Mouse (Mus musculus) adrenal gland, adult 10 weeks (tissue): Measurements from ENCODE around the gene Gm614. TPM values are rescaled to one million over a fixed set of nuclear protein-coding genes. Genes with fewer than 3 reads are reported as not detected.

Source experiments
- polyA plus RNA-seq: library from polyadenylated mRNA; stranded (reverse); fragments of 350-450 nt; fragmentation: Illumina TruSeq; extraction: RNeasy Lipid Tissue Mini Kit (QIAGEN cat#74804); gene quantifications from one replicate; pipeline ENCODE4 v1.2.3, GENCODE M21; 2014; ENCODE audit warnings: low read depth, low replicate concordance

Gene Gm614
- not detected for polyA plus RNA-seq

DNA sequence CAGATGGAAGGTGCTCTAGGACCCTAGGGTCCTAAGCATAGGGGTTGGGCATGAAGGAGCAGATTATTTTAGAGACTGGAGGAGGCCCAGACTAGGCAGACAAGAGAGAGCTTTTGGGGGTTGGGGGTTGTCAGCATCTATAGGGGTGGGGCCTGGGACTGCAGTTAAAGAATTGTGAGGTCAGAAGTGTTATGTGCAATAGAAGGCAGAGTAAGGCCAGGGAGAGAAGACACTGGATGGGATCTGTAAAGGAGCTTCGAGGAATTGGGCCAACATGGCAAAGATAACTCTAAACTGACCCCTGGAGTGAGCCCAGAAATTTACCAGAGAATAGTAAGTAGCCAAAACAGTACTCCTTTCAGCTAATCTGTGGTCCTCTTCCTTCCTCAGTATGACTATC, at the start of gene Gm614:
Gene Gm614, minus strand, starts transcription at position 101 of the 400 bp plus-strand sequence.

DNA sequence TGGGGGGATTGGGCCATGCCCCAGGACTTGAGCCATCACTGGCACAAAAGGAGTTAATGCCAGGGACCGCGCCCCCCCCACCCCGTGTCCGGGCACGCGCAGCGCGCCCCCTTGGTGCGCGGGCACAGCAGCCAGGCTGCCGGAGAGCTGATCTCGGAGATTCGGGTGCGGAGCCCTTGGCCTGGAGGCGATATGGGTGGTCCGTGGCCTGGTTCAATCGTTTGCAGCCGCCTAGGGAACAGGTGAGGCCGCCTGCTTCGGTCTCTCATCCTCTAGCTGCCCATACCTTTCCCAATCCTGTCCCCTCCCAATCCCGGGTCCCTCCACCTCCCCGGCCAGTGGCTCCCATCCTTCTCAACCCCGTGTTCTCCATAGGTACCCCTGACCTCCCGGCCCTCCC, 35.3 kb upstream of the Gm614 start, which contains the start of gene Nlgn3:
Gene Nlgn3, plus strand, starts transcription at position 114 of the 400 bp plus-strand sequence.

DNA sequence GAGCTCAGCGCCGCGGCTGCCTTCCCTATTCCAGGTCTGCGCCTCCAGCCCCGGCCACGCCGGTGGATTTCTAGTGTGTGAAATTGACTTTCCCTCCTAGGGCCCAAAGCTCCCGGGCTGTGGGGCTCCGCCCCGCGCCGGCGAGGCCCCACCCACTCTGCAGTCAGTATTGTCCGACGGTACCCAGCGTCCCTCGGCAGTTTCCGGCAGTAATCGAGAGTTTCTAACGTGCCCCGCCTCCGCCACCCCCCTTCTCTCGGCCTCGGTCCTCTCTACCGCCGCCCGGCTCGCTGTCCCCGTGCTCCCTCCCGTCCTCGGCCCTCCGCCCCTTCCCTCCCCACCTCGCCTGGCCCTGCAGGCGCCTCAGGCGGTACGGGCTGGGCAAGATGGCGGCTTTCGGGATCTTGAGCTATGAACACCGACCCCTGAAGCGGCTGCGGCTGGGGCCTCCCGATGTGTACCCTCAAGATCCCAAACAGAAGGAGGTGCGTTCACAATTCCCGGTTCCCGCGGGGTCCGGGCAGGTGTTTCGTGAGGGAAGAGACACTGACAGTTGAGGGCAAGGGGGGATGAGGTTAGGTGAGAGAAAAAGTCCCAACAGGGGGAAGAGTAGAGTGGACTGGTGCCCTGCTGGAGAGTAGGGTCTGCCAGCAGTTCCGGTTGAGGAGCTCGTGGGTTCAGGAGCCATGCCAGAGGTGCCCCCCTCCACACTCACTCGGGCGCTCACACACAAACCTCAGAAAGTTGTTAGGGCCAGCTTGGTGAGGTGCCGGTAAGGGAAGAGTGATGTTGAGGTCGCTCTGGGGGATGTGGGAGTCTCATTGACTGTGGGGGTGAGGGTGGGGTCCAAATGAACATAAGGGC, 10.3 kb upstream of the Gm614 start, which contains the start of gene Med12:
Gene Med12, plus strand, starts transcription at position 156 of the 864 bp plus-strand sequence.

DNA sequence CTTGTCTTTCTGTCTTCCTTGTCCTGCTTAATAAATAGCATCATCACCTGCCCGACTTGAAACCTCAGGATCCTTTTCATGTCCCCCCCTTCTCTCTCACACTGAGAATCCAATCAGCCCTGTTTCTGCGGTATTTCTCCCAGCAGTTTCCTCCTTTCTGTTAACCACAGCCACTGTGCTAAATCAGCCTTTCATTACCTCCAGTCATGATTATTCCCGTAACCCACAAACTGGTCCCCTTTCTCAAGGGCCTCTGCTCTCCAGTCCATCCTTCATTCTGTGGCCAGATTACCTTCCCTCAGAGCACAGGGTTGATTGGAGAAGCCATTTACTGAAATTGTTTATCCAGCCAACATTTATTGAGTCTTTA, 4.9 kb upstream of the Gm614 start, which contains the start of gene Gm20489:
Gene Gm20489, minus strand, starts transcription at position 269 of the 370 bp plus-strand sequence.

DNA sequence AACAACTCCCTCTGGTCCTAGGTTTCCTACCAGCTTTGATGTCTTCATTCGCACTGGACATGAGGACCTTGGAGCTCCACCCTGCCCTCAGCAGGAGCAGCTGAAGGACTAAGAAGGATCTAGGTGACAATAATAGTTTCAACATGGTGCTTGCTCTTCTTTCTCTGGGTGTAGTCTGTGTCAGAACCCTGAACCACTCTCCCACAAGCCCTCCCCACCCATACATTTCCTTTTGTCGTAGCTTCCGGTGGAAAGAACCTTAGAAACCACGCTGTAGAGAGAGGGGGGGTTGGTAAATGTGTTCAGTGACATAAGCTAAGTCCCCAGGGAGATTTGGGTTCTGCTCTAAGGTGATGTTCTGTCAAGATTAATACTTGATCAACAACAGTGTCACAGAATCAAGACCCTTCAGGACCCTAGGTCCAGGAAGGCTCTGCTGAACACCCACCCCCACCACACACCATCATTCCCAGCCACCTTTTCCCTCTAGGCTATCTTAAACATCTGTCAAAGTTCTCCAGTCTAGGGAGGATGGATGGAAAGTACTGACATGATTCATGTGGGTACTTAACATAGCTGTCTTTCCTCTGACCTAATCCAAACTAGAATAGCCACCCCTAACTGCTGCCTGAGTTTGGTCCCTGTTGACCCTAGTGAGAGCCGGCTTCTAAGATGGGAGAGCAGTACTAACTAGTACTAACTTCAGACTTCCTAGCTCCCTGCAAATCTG, 4.4 kb upstream of the Gm614 start, which contains the start of gene Il2rg:
Gene Il2rg, minus strand, starts transcription at position 231 of the 730 bp plus-strand sequence.

DNA sequence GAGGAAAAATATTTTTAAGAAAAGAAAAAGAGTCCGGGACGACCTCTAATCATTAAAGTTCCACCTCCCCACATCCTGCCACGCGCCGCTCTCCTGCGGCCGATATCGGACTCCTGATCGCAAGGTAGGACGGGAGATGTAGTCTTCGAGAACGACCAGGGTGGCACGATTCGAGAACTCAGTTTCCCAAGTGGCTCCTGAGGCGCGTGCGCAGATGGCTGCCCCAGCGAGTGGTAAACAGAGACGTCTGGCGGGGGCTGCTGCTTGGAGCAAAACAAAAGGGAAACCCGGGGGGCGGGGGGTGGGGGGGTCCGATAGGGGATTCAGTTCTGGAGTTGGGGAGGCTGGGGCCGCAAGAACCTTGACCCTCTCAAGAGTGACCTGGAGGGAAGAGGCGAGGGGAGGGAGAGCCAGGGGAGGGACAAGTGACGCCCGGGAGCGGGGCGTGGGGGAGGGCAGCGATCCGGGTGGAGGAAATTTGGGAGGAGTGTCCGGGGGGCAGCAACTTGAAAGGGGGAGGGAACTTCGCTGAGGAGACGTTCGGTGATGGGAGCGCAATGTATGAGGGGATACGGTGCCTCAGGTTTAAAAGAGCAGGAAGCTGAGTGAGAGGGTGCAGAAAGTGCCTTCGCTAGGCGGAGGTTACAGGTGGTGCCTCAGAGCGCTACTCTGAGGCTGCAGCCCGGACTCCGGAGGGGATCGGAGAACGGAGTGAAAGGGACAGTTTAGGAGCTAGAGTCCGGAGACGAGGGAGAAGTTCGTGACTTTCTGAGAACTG, 9.7 kb downstream of the Gm614 start, which contains the start of gene Foxo4:
Gene Foxo4, plus strand, starts transcription at position 577 of the 778 bp plus-strand sequence.

DNA sequence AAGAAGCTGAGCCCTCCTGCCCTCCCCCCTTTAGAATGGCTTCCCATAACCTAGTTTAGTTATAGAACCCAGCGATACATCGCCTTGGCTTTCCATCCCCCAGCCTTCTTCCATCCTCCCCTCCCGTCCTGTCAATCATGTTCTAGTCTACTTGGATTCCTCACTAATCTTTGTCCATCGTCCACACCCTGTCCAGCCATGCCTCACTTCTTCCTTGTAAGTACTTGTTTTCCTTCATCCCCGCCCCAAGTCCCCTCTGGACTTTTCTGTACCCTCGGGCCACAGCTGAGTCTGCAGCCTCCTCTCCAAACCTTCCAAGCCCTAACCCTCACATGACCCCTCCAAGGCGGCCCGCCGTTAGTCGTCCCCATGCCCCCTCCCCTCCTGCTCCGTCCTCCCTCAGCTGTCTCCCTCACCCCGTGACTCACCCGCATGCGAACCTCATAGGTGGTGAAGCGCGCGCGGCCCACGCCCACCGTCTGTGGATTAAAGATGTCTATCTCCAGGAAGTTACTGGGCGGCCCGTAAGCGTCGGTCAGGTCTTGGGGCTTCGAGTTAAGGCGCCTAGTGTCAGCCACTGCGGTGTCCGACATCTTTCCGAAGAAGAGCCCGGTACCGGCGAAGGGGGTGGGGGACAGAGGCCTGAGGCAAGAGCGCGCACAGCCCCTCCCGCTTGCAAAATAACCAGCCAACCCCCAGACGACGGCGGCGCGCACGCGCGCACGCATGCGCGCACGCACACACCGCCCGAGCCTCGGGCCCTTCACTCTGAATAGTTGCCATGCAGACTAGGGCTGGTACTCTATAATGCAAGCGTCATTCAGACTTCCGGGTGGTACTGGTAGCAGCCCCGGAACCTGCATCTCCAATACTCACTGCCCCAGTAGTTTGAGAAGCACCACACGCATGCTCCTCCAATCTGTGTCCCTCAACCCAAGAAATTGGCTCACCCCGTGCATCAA, 41.7 kb downstream of the Gm614 start, which contains the start of gene Snx12:
Gene Snx12, minus strand, starts transcription at position 730 of the 962 bp plus-strand sequence.

Other genes starting within 250 kb of the Gm614 start
- not detected for gene Tex11, start 204.3 kb downstream of the Gm614 start, polyA plus RNA-seq
- gene Slc7a3, start 178.0 kb downstream of the Gm614 start, polyA plus RNA-seq = 0.52 TPM
- 56.7 TPM for gene Snx12, start 41.4 kb downstream of the Gm614 start, polyA plus RNA-seq
- gene Foxo4, start 9.5 kb downstream of the Gm614 start, polyA plus RNA-seq = 13.6 TPM
- 15.6 TPM for gene Il2rg, start 4.3 kb upstream of the Gm614 start, polyA plus RNA-seq
- gene Gm20489, start 5.0 kb upstream of the Gm614 start, polyA plus RNA-seq = not detected
- gene Med12, start 10.0 kb upstream of the Gm614 start, polyA plus RNA-seq = 4.1 TPM
- gene Nlgn3, start 35.2 kb upstream of the Gm614 start, polyA plus RNA-seq = 3.4 TPM
- gene Gjb1, start 112.4 kb upstream of the Gm614 start, polyA plus RNA-seq = not detected
- 93.1 TPM for gene Zmym3, start 156.9 kb upstream of the Gm614 start, polyA plus RNA-seq
- 358 TPM for gene Nono, start 165.3 kb upstream of the Gm614 start, polyA plus RNA-seq
- 0.47 TPM for gene Itgb1bp2, start 185.1 kb upstream of the Gm614 start, polyA plus RNA-seq